Mouse (Mus musculus) adrenal gland, postnatal 36 days (tissue): ENCODE measurements around the gene Sez6l2. TPM values are rescaled to one million over a fixed set of nuclear protein-coding genes. Genes with fewer than 3 reads are reported as not detected.
"Not testable (repeated sequence)": the region's sequence is repeated elsewhere in the genome, so short reads cannot be mapped to it uniquely, and the experiment has no call there.

Experiments
- DNase-seq, 2 experiments: peaks; one replicate each; pipeline ENCODE4 v3.0.0; 2021; ENCODE audit warnings: mixed read lengths in 1 of 2
- long read RNA-seq, 2 experiments: library from polyadenylated mRNA; stranded (forward); transcript quantifications; one replicate each; pipeline ENCODE4 v2.0.0; 2021; ENCODE audit warnings: borderline sequencing depth in 2 of 2
- total RNA-seq, 2 experiments: library from RNA; stranded (reverse); gene quantifications; 2 replicates each; pipeline ENCODE4 v1.2.3; 2021

Sez6l2 gene
- total RNA-seq: 100 to 1,000 TPM in 1 of 2 experiments, 10 to 100 TPM in 1; 47.1 to 108 TPM
- long read RNA-seq, experiment 1, partial matches to known transcripts: 85 of 90 reads
- long read RNA-seq, experiment 1, other reads (novel, unspliced or antisense): 3 of 90 reads
- long read RNA-seq, experiment 2, partial matches to known transcripts: 22 of 22 reads
- long read RNA-seq, experiment 2, other reads (novel, unspliced or antisense): 0 of 22 reads

DNA sequence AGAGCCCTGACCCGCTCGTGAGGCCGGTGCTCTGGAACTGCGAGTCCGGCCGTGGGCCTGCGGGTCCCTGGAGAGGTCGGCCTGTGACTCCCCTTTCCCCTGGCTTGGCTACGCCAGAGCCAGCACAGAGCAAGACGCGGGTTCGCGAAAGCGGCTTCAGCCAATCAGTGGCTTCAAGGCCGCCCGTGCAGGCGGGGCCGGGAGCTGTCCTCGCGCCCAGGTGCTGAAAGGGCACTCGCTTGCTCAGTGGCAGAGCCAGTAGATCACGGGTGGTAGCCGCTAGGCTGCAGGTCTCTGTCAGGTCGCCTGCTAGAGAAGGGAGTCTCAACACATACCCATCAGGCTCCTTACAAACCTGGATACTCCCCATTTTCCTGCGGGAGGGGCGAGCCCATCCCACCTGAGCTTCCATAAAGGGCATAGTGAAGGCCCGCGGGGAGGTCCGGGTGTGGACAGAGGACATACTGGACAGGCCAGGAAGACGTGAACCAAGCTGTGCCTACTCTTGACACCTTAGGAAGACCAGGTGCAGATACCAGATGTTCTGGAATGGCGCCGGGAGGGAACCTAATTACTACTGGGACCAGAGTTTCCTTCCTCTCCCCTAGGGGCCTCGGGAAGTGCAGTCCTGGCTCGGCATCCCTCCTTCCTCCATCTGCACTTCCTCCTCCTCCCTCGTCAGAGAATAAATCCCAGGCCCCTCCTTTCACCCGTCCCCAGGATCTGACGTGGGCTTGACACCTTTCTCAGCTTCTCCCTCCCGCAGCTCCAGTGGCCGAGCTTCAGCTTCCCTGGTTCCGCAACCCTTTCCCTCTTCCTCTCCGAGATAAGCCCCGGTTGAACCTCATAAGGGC lies at the start of gene Sez6l2:
Sez6l2 (plus strand) TSS at position 771 of the 854 bp plus-strand sequence.
- DNase-seq: peak; percentile 95 to 96

DNA sequence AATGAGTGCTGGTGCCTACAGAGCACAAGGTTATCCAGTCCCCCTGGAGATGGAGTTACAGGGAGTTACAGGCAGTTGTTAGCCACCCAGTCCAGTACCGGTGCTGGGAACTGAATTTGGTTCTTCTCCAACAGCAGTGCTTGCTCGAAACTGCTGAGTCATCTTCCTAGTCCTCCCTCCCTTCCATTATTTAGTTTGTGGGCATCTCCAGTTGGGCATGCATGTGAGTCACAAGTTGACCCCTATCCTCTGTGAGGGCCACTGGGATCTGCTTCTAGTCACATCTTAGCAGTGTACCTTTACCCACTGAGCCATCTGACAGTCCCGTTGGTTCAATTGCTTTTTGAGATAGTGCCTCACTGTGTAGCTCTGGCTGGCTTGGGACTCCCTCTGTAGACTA lies 44.8 kb upstream of the Sez6l2 start:
- DNase-seq: no peak

DNA sequence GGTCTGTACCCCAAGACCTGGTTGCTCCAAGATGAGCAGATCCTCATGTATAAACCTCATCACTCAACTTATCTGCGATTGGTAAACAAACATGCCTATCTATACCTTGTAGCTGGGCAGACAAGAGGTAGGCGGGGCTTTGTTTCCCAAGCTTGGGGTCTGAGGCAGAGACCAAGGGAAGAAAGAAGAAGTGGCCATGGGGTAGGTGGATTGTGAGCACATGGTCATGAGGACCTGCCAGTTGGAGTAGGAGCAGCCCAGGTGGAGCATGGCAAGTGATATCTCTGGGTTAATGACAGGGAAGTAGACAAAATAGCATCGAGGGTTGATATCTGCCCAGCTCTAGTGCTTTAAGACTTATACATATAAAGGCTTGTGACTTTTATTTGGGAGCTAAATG lies 35.5 kb upstream of the Sez6l2 start:
- DNase-seq: no peak

DNA sequence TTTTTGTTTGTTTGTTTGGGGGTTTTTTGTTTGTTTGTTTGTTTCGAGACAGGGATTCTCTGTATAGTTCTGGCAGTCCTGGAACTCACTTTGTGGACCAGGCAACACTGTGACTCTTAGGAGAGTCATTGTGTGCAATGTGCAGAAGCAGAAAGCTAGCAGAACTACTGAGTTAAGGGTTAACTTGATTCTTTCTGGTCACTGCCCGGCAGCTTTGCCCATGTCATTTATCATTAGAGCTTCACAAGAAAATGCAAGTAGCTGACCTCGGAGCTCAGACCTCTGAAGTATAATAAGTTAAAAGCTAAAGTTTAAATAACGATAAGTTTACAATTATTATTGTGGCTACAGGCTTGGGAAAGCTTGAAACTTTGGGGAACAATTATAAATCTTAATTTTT lies 32.0 kb upstream of the Sez6l2 start:
- not testable (repeated sequence) for DNase-seq

DNA sequence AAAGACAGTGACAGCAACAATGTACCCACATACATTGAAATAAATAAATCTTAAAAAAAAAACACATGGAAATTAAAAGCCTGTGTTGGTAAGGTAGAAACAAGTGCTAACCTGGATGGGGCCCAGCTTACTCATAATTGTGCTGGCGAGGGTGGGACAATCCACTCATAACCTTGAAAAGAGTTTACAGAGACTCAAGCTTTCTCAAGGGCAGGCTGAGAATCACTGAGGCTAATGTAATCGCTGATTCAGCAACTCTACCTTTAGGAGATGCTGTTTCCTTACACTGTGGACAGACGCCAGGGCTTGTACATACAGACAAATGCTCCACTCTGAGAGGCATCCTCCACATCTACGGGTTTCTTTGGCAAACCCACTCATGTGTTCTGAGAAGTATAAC lies 30.4 kb upstream of the Sez6l2 start:
- DNase-seq: peak; percentile 55 to 60

DNA sequence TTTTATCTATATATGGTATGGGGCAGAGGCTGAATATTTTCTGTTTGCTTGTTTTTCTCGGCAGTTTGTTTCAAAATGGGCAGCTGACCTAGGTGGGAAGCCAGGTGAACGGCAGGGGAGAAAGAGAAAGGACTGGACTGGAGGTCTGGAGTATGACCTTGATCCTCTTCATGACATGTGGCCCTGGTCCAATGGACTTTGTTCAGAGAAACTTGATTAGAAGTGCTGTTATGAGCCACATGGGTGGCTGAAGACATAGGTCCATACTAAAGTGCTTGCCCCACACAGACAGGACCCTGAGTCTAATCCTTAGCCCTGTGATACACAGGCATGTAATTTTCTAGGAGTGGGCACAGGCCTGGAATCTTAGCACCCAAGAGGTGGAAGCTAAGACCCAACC lies 28.8 kb upstream of the Sez6l2 start:
- no peak for DNase-seq

DNA sequence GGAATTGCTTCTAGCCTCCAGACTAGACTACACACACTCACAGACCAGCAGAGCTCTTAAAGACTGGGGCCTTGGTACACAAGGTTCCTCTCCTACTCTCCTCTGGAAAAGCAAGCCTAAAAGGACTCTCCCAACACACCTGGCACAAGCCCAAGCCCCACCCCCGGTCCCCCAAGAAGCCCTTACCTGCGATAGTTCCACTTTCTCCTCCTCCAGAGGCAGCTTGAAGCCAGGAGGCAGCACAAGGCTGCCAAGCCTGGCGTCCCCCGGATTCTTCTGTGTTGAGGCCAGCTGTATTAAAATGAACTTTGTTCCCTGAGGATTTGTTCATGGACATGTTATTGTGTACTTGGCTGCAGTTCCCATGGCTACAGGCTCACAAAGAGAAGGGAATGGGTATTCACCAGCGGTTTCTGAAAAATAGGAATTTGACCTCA lies 27.7 kb upstream of the Sez6l2 start, which contains the start of gene Tmem219:
Tmem219 (minus strand) TSS at position 294 of the 437 bp plus-strand sequence.
- peak in 1 of 2 experiments; percentile 53 for DNase-seq

DNA sequence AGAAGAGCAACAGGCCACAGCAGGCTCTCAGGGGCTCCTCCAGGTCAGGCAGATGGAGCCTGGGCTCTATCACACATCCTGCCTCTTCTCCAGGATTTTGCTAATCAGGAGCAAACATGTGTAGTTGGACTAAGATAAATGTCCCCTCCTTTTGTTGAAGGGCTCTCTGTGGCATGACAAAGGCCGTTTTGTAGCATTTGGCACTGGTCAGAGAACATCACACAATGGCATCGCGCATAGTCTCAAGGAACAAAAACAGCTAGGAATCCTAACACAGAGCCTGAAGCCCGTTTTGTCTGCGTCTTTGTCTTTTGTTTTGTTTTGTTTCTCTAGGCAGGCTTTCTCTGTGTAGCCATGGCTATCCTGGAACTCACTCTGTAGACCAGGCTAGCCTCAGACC lies 26.4 kb upstream of the Sez6l2 start:
- DNase-seq: no peak

DNA sequence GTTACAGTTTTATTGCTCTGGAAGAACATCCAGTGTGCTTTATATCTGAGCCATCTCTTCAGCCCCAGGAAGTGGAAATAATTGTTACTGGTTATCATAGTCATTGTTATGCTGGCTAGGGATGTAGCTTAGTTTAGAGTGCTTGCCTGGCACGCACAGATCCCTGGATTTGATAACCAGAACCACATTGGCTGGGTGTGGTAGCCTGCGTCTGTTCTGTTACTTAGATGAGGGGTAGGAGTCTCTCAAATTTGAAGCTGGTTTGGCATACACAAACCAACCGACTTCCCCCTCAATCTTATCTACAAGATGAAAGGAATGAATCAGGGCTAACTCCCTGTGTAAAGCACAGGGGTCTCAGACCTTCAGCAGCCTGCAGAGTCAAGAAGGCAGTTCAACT lies 24.1 kb upstream of the Sez6l2 start:
- DNase-seq: no peak

DNA sequence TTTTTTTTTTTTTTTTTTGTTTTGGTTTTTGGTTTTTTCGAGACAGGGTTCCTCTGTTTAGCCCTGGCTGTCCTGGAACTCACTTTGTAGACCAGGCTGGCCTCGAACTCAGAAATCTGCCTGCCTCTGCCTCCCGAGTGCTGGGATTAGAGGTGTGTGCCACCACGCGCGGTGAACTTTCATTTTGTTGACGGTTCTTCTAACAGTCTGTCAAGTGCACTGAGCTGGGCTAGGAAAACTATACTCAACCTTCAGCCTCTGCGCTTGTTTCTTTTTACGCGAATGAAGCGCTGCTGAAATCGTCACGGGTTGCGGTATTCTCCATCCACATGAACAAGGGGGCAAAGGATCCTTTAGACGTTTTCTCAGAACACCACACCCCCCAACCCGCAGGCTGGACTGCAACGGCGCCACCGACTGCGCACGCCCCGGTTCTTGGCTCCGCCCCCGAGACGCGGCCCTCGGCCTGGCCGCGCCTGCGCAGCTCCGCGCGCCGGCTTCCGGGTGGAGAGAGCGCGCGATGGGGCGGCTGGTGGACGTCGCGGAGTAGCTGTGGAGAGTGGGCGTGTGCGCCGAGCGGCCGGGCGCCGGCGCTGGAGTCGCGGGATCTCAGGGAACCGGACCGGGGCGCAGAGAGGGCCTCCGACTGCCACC lies 21.9 kb upstream of the Sez6l2 start, which contains the start of gene Kctd13:
Kctd13 (plus strand) TSS at position 496 of the 654 bp plus-strand sequence.
- peak; percentile 95 to 98 for DNase-seq

DNA sequence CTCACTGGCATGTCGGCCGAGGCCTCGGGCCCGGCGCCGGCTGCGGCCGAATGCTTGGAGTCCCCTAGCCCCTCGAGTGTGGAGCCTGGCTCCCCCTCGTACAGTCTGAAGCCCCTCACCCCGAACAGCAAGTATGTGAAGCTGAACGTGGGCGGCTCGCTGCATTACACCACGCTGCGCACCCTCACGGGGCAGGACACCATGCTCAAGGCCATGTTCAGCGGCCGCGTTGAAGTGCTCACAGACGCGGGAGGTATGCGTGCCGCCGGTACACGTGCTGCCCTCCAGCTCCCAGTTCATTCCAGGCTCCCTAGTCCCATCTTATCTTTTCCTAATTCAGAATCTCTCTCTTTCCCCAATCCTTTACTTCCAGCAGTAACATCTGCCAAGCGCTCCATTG lies 21.3 kb upstream of the Sez6l2 start:
- peak; percentile 62 to 67 for DNase-seq

DNA sequence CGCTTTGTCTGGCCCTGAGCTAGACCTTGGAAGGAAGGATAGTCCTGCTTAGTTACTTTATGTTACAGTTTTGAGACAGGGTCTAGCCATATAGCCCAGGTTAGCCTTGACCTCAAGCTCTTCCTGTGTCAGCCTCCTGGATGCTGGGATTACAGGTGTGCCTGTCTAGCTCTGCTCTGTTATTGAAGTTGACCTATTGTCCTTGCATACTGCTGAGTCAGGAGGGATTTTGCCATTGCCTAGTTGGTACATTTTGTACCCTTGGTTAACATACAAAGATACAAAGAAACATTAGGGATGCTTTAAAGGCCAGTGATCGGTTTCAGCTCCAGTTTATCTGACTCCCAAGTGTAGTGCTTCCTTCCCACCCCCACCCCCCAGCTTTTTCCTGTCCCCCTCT lies 17.7 kb upstream of the Sez6l2 start:
- DNase-seq: no peak

DNA sequence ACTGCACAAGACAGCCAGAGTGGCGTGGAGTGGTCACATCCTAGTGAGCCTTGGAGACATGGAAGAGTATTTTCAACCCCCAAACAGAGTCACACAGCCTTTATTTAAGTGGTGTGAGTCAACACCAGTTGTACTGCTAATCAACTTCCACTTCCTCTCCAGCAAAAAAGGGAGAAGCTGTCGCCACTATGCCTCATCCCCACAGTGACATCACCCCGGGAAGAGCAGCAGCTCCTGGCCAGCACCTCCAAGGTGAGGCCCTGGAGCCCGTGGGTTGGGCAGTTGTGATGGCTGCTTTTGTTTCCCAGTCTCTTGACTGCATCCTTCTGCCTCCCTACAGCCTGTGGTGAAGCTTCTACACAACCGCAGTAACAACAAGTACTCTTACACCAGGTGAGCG lies 9.2 kb upstream of the Sez6l2 start:
- no peak for DNase-seq

DNA sequence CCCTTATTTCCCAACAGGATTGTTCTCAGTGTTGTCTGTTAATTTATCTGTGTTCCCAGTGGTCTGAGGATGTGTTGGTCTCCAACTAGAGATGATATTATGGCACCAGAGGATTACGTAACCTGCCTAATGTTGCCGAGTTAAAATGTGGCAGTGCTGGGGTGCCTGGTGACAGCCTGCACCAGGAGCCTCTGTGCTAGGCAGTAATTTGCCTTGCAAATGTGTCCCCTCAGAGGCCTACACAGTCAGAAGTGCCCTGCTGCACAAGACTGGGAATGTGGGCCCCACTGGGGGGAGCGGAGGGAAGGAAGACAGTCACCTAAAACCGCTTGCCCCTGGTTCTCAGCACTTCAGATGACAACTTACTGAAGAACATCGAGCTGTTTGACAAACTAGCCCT lies 8.6 kb upstream of the Sez6l2 start:
- no peak for DNase-seq

DNA sequence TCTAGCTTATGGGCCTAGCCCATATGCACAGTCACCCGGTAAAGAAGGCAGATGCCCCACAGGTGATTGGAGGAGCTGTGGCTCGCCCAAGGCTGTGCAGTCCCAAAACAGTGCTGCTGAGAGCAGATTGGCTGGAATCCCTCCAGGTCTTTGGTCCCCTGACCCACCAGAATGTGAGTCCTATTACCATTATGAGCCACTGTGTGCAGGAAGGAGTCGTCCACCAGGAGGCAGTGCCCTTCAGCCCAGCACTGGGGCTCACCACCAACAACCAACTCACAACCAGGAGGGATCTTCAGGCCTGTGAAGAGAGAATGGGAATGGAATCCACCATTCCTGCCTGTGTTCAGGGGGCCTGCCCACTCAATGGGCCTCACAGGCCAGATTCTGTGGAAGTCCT lies 3.8 kb upstream of the Sez6l2 start:
- peak in 1 of 2 experiments; percentile 55 for DNase-seq

DNA sequence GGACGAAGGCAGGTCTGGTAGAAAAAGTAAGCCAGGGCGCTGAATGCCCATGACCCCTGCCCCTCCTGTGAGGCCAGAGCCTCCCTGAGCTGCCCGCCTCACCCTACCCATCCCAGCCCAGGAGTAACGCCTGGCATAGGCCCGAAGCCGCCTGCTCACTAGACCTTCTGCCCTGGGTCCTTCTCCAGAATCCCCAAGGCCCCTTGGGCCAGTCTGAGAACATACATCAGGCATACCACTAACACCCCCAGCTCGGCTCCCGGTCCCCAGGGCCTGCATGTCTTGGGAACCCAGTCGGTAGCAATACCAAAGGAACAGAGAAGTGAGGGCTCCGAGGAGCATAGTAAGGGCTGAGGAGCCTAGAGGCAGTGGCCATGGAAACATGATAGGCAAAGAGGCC lies 1.7 kb upstream of the Sez6l2 start:
- DNase-seq: no peak

DNA sequence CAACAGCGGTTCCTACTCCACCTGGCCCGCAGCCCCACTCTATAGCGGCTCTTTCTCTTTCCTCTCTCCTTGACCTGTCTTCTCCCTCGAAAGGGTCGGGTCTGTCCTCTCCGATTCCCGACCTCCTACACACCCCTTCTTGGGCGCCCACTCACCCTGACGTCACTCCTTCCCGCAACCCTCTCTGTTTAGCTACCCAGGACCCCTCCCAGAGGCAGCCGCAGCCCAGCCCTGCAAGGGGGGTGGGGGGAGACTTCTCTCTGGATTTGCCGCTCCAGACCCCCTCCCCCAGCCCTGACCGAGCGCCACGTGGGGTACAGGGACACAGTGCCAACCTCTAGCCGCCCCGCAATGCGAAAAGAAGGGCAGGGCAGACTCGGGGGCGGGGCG lies 965 bp upstream of the Sez6l2 start, which contains the start of gene Asphd1:
Asphd1 (minus strand) TSS at position 180 of the 390 bp plus-strand sequence.
- no peak for DNase-seq

DNA sequence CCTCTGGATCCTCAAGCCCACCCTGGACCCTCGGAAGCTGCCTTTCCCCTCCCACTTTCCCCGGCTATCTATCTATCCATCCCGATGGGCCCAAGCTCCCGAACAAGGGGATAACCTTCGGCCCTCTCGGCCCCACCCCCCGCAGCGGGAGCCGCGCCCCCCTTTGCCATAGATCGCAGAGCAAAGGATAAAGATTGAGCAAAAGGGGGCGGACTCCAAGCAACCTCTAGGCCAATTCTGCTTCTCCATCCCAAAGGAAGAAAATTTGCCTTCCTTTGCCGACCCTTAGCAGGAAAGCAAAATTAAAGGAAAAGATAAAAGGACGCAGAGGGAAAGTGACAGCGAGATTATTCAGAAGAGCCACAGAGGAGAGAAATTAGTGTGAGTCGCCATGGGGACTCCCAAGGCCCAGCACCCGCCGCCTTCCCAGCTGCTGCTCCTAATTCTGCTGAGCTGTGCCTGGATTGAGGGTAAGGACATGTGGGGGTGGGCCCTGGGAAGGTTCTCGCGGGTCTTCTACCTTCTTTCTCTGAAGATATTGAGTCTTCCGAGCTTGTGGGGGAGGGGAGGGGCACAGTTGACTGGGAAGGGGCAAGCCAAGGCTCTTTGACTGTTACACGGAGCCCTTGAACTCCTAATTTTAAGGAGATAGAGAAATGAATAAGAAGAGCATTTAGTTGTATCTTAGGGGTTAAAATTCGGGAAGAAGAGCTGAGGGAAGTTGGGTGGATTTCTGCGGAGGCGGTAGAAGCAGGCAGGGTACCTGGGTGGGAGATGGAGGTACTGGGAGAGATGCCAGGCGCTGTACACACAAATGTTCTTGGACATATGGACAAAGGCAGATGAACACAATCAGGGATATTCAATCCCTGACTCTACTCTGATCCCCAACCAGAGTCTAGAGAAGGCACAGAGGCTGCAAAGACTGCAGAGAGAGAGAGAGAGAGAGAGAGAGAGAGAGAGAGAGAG lies 568 bp downstream of the Sez6l2 start:
- no peak for DNase-seq

DNA sequence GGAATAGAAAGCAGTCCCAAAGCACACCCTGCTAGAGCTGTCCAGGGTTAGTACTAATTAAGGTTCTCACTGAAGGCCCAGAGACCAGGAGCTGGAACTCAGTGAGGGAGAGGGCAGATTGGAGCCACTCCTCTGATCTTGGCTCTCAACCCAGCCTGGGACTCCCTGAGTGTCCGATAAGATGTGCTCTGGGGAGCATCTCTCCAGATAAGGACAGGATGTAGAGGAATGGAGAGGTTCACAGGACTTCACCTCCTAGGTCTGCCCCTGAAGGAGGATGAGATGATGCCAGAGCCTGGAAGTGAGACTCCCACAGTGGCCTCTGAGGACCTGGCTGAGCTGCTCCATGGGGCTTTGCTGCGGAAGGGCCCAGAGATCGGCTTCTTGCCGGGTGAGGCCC lies 1.4 kb downstream of the Sez6l2 start:
- no peak for DNase-seq

DNA sequence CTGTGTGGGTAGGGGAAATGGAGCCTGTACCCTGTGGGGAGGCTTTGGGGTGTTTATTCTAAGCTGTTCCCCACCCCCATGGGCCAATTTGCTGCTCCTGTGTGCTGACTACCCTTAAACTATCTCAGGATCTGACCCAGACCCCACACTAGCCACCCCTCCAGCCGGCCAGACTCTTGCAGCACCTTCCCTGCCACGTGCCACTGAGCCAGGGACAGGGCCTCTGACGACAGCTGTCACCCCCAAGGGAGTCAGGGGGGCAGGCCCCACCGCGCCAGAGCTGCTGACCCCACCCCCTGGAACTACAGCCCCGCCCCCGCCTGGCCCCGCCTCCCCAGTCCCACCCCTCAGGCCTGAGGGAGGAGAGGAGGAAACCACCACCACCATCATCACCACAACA lies 2.3 kb downstream of the Sez6l2 start:
- DNase-seq: no peak

DNA sequence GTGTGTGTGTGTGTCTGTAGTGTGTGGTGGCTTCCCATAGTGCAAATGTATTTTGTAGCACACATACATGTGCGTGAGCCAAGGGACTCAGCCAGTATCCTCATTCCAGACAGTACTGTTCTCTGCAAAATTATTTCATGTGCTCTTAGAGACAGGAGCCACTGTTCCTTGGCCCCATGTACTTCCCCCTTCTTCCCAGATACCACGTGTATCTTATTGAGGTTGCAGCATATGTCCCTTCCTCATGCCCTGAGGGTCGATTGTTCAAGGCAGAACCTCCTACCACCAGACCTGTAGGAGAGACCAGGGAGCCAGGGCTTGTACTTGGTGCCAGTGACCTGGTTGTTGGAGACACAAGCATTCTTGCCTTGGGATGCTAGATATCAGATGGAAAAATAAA lies 4.8 kb downstream of the Sez6l2 start:
- no peak for DNase-seq

DNA sequence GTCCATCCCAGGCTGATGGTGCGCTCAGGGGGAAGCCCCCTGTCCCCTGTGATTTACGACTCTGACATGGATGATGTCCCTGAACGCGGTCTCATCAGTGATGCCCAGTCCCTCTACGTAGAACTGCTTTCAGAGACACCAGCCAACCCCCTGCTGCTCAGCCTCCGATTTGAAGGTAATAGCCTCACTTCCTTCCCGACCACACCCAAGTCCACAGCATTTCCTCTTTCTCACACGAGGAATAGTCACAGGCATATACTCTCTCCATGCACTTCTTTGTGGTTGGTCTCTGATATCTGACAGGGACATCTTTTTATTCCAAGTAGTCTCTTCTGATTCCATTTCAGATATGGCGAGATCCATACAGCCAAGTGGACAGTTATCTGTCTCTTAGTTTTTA lies 9.4 kb downstream of the Sez6l2 start:
- DNase-seq: no peak
